Mouse (Mus musculus): ENCODE measurements around the gene Pex10.

- TF ChIP-seq CTCF (conservative IDR thresholded peaks at IDR 0.05; ENCODE audit: low read length) (no peak), POU5F1 (IDR thresholded peaks at IDR 0.05; ENCODE audit: borderline replicate concordance, low read length) (no peak)
Observed at GRCm38 (mm10) chr4:155120038-155120437, 53.2 kb downstream of the Pex10 start.

Data from E14TG2a.4 (cell line).